Mouse (Mus musculus): ENCODE measurements at regions not wholly inside any gene's neighbourhood (a gene's known extent, or its start where the extent isn't known, plus 50 kb on each side); places are given as distances from the start of the nearest gene placed in this dataset.

- intact Hi-C loops (cut with DNase I): no loop called here
Measured at GRCm38 (mm10) chr5:43115507-43115906, 117.5 kb upstream of the Cpeb2 start.

GRCm38 (mm10) chr5:43116821-43117220, 116.1 kb upstream of the Cpeb2 start:
- DNase-seq (ENCODE audit: extremely low spot score in 1 of 2, low spot score in 2 of 2): no peak
- intact Hi-C loops (cut with DNase I): no loop called here

More at GRCm38 (mm10) chr5:43115507-43115906, 117.5 kb upstream of the Cpeb2 start:
- DNase-seq (ENCODE audit: extremely low spot score in 1 of 2, low spot score in 2 of 2): no peak

GRCm38 (mm10) chr5:43121065-43121464, 111.9 kb upstream of the Cpeb2 start:
- no peak for DNase-seq (ENCODE audit: extremely low spot score in 1 of 2, low spot score in 2 of 2)
- intact Hi-C loops (cut with DNase I): no loop called here

GRCm38 (mm10) chr5:43124301-43124700, 108.7 kb upstream of the Cpeb2 start:
- DNase-seq (ENCODE audit: extremely low spot score in 1 of 2, low spot score in 2 of 2): no peak
- intact Hi-C loops (cut with DNase I): no loop called here

- DNase-seq (ENCODE audit: extremely low spot score in 1 of 2, low spot score in 2 of 2): no peak
- intact Hi-C loops (cut with DNase I): no loop called here
Measured at GRCm38 (mm10) chr5:43125774-43126536, 107.0 kb upstream of the Cpeb2 start.

- DNase-seq (ENCODE audit: extremely low spot score in 1 of 2, low spot score in 2 of 2): no peak
- intact Hi-C loops (cut with DNase I): no loop called here
Measured at GRCm38 (mm10) chr5:43130377-43130776, 102.6 kb upstream of the Cpeb2 start.

GRCm38 (mm10) chr5:43130901-43131557, 101.9 kb upstream of the Cpeb2 start:
- intact Hi-C loops (cut with DNase I): no loop called here

GRCm38 (mm10) chr5:43133672-43134071, 99.3 kb upstream of the Cpeb2 start:
- intact Hi-C loops (cut with DNase I): no loop called here
- no peak for DNase-seq (ENCODE audit: extremely low spot score in 1 of 2, low spot score in 2 of 2)

More at GRCm38 (mm10) chr5:43130901-43131557, 101.9 kb upstream of the Cpeb2 start:
- DNase-seq (ENCODE audit: extremely low spot score in 1 of 2, low spot score in 2 of 2): no peak

GRCm38 (mm10) chr5:43136142-43136541, 96.8 kb upstream of the Cpeb2 start:
- DNase-seq (ENCODE audit: extremely low spot score in 1 of 2, low spot score in 2 of 2): no peak
- intact Hi-C loops (cut with DNase I): no loop called here

- DNase-seq (ENCODE audit: extremely low spot score in 1 of 2, low spot score in 2 of 2): no peak
- intact Hi-C loops (cut with DNase I): no loop called here
Measured at GRCm38 (mm10) chr5:43137777-43138176, 95.2 kb upstream of the Cpeb2 start.

GRCm38 (mm10) chr5:43138931-43139486, 94.0 kb upstream of the Cpeb2 start:
- intact Hi-C loops (cut with DNase I): no loop called here
- DNase-seq (ENCODE audit: extremely low spot score in 1 of 2, low spot score in 2 of 2): no peak

- no peak for DNase-seq (ENCODE audit: extremely low spot score in 1 of 2, low spot score in 2 of 2)
- intact Hi-C loops (cut with DNase I): no loop called here
Measured at GRCm38 (mm10) chr5:43139813-43140212, 93.2 kb upstream of the Cpeb2 start.

- intact Hi-C loops (cut with DNase I): no loop called here
- no peak for DNase-seq (ENCODE audit: extremely low spot score in 1 of 2, low spot score in 2 of 2)
Measured at GRCm38 (mm10) chr5:43145939-43146338, 87.0 kb upstream of the Cpeb2 start.

- DNase-seq (ENCODE audit: extremely low spot score in 1 of 2, low spot score in 2 of 2): no peak
- intact Hi-C loops (cut with DNase I): no loop called here
Measured at GRCm38 (mm10) chr5:43146928-43147327, 86.0 kb upstream of the Cpeb2 start.

GRCm38 (mm10) chr5:43148486-43148885, 84.5 kb upstream of the Cpeb2 start:
- no peak for DNase-seq (ENCODE audit: extremely low spot score in 1 of 2, low spot score in 2 of 2)
- intact Hi-C loops (cut with DNase I): no loop called here

GRCm38 (mm10) chr5:43149559-43149958, 83.4 kb upstream of the Cpeb2 start:
- intact Hi-C loops (cut with DNase I): no loop called here

GRCm38 (mm10) chr5:43151099-43151774, 81.7 kb upstream of the Cpeb2 start:
- DNase-seq (ENCODE audit: extremely low spot score in 1 of 2, low spot score in 2 of 2): no peak
- intact Hi-C loops (cut with DNase I): no loop called here

More at GRCm38 (mm10) chr5:43149559-43149958, 83.4 kb upstream of the Cpeb2 start:
- DNase-seq (ENCODE audit: extremely low spot score in 1 of 2, low spot score in 2 of 2): no peak

- intact Hi-C loops (cut with DNase I): no loop called here
- peak; percentile 17 to 27 for DNase-seq (ENCODE audit: extremely low spot score in 1 of 2, low spot score in 2 of 2)
Measured at GRCm38 (mm10) chr5:43152119-43152611, 80.8 kb upstream of the Cpeb2 start.

GRCm38 (mm10) chr5:43152881-43153280, 80.1 kb upstream of the Cpeb2 start:
- intact Hi-C loops (cut with DNase I): no loop called here

More at GRCm38 (mm10) chr5:43152881-43153280, 80.1 kb upstream of the Cpeb2 start:
- no peak for DNase-seq (ENCODE audit: extremely low spot score in 1 of 2, low spot score in 2 of 2)

All from left cerebral cortex, postnatal 10 days (tissue).